Comparison of ENCODE assay signal across 29 mouse cellular contexts in genomic region chr10:100661970-100662590, GRCm38 (mm10).
DNase-seq lines count a peak whose midpoint lies in the region; ATAC-seq and TF ChIP-seq lines count a peak whose summit lies in the region.
"Had no signal": no experiment of that assay in that cellular context is flagged by ENCODE, and none has a peak within 500 bp of the region (broad histone marks: within the 10 kb centered on the region; RNA-seq: fewer than 3 reads in every experiment).

No protein-coding gene starts in this region.

- no peak for TF ChIP-seq CTCF in midbrain, postnatal 0 days (IDR thresholded peaks at IDR 0.05)

- no peaks in the 10 kb centered on the region for H3K36me3 ChIP-seq in forebrain, embryonic 14.5 days (ENCODE audit: control insufficient read depth, insufficient read depth, low read length)
- no peaks in the 10 kb centered on the region for H3K36me3 ChIP-seq in forebrain, embryonic 12.5 days (replicated peaks)
- no peaks in the 10 kb centered on the region for H3K36me3 ChIP-seq in hindbrain, embryonic 15.5 days
- no peaks in the 10 kb centered on the region for H3K36me3 ChIP-seq in hindbrain, embryonic 10.5 days
- no peaks in the 10 kb centered on the region for H3K36me3 ChIP-seq in neural tube, embryonic 14.5 days (ENCODE audit: control insufficient read depth, insufficient read depth, low read length)
- H3K36me3 ChIP-seq in neural tube, embryonic 15.5 days: no peaks in the 10 kb centered on the region
- H3K36me3 ChIP-seq in midbrain, postnatal 0 days (ENCODE audit: insufficient read depth, low read length): no peaks in the 10 kb centered on the region
- H3K36me3 ChIP-seq: embryonic facial prominence, embryonic 10.5 days; embryonic facial prominence, embryonic 15.5 days; G1E; limb, embryonic 13.5 days; lung, embryonic 15.5 days; neural tube, embryonic 13.5 days; stomach, embryonic 15.5 days had no signal

- WGBS in forebrain, embryonic 14.5 days: 30% methylated on average over 2 of the region's 2 CpGs
- WGBS in forebrain, embryonic 12.5 days: 47% methylated on average over 2 of the region's 2 CpGs
- 46% methylated on average over 2 of the region's 2 CpGs for WGBS in hindbrain, embryonic 15.5 days
- 58% methylated on average over 2 of the region's 2 CpGs for WGBS in hindbrain, embryonic 10.5 days
- WGBS in neural tube, embryonic 14.5 days: 54% methylated on average over 2 of the region's 2 CpGs
- WGBS in neural tube, embryonic 15.5 days: 48% methylated on average over 2 of the region's 2 CpGs
- WGBS in midbrain, postnatal 0 days: 45% methylated on average over 2 of the region's 2 CpGs

- no peaks in the 10 kb centered on the region for H3K4me1 ChIP-seq in forebrain, embryonic 14.5 days (ENCODE audit: control insufficient read depth, insufficient read depth, low read length)
- H3K4me1 ChIP-seq in forebrain, embryonic 12.5 days: no peaks in the 10 kb centered on the region
- no peaks in the 10 kb centered on the region for H3K4me1 ChIP-seq in hindbrain, embryonic 15.5 days (replicated peaks)
- peaks cover 10% of the 10 kb centered on the region; the same call in 1 of the 2 replicates for H3K4me1 ChIP-seq in hindbrain, embryonic 10.5 days (replicated peaks)
- H3K4me1 ChIP-seq in neural tube, embryonic 14.5 days (ENCODE audit: control insufficient read depth, insufficient read depth, low read length): no peaks in the 10 kb centered on the region
- no peaks in the 10 kb centered on the region for H3K4me1 ChIP-seq in neural tube, embryonic 15.5 days
- H3K4me1 ChIP-seq in midbrain, postnatal 0 days (ENCODE audit: insufficient read depth, low read length): no peaks in the 10 kb centered on the region
- H3K4me1 ChIP-seq: embryonic facial prominence, embryonic 10.5 days; embryonic facial prominence, embryonic 15.5 days; limb, embryonic 13.5 days; lung, embryonic 15.5 days; neural tube, embryonic 13.5 days; stomach, embryonic 15.5 days had no signal

- peak; percentile 40 for DNase-seq in forebrain, embryonic 14.5 days (ENCODE audit: low spot score)
- DNase-seq in hindbrain, embryonic 10.5 days (ENCODE audit: low spot score): no peak
- peak; percentile 52 for DNase-seq in midbrain, postnatal 0 days (ENCODE audit: low spot score)
- DNase-seq in left cerebral cortex, adult 18-20 months (ENCODE audit: low spot score in 2 of 2): no peak
- DNase-seq: adrenal gland, postnatal 14 days; cerebellum, adult 18-20 months; gastrocnemius, postnatal 10 days; heart, adult 11 months; heart, postnatal 36 days; kidney, adult 11 months; kidney, postnatal 14 days; retina, postnatal 1 day; right cerebral cortex, postnatal 14 days; thymus, postnatal 14 days had no signal

- ATAC-seq in forebrain, embryonic 14.5 days: no peak
- no peak for ATAC-seq in forebrain, embryonic 12.5 days (ENCODE audit: low FRiP score)
- peak; percentile 65; the same call in 1 of the 2 replicates for ATAC-seq in hindbrain, embryonic 15.5 days (ENCODE audit: low FRiP score, low read depth)
- ATAC-seq in neural tube, embryonic 14.5 days (ENCODE audit: low read depth): peak; percentile 66; the same call in 1 of the 2 replicates
- ATAC-seq in neural tube, embryonic 15.5 days (ENCODE audit: low FRiP score): no peak
- ATAC-seq in midbrain, postnatal 0 days (ENCODE audit: low FRiP score): no peak; the same call in 1 of the 2 replicates
- ATAC-seq: inflammation-experienced regulatory T-cells, adult 6 months; Patski had no signal

- no peaks in the 10 kb centered on the region for H3K9me3 ChIP-seq in forebrain, embryonic 14.5 days (replicated peaks; ENCODE audit: control insufficient read depth, low read length)
- no peaks in the 10 kb centered on the region for H3K9me3 ChIP-seq in forebrain, embryonic 12.5 days
- no peaks in the 10 kb centered on the region for H3K9me3 ChIP-seq in hindbrain, embryonic 15.5 days
- H3K9me3 ChIP-seq in hindbrain, embryonic 10.5 days: no peaks in the 10 kb centered on the region
- H3K9me3 ChIP-seq in neural tube, embryonic 14.5 days (ENCODE audit: control insufficient read depth, low read length): no peaks in the 10 kb centered on the region
- no peaks in the 10 kb centered on the region for H3K9me3 ChIP-seq in neural tube, embryonic 15.5 days (replicated peaks)
- no peaks in the 10 kb centered on the region for H3K9me3 ChIP-seq in midbrain, postnatal 0 days (ENCODE audit: low read length)
- H3K9me3 ChIP-seq: embryonic facial prominence, embryonic 10.5 days; embryonic facial prominence, embryonic 15.5 days; G1E; limb, embryonic 13.5 days; lung, embryonic 15.5 days; neural tube, embryonic 13.5 days; stomach, embryonic 15.5 days had no signal

- no peaks in the 10 kb centered on the region for H3K27me3 ChIP-seq in forebrain, embryonic 14.5 days (replicated peaks; ENCODE audit: control insufficient read depth, insufficient read depth, low read length)
- H3K27me3 ChIP-seq in forebrain, embryonic 12.5 days: no peaks in the 10 kb centered on the region
- H3K27me3 ChIP-seq in hindbrain, embryonic 15.5 days: no peaks in the 10 kb centered on the region
- H3K27me3 ChIP-seq in hindbrain, embryonic 10.5 days (ENCODE audit: insufficient read depth, poor library complexity, severe bottlenecking): no peaks in the 10 kb centered on the region
- no peaks in the 10 kb centered on the region for H3K27me3 ChIP-seq in neural tube, embryonic 14.5 days (ENCODE audit: control insufficient read depth, insufficient read depth, low read length)
- H3K27me3 ChIP-seq in neural tube, embryonic 15.5 days (replicated peaks): no peaks in the 10 kb centered on the region
- H3K27me3 ChIP-seq in midbrain, postnatal 0 days (ENCODE audit: insufficient read depth, low read length): no peaks in the 10 kb centered on the region
- H3K27me3 ChIP-seq: embryonic facial prominence, embryonic 15.5 days; limb, embryonic 13.5 days; lung, embryonic 15.5 days; neural tube, embryonic 13.5 days; stomach, embryonic 15.5 days had no signal

- no peak overlapping the region for H3K9ac ChIP-seq in forebrain, embryonic 14.5 days (ENCODE audit: low read length)
- no peak overlapping the region for H3K9ac ChIP-seq in forebrain, embryonic 12.5 days
- no peak overlapping the region for H3K9ac ChIP-seq in hindbrain, embryonic 15.5 days
- no peak overlapping the region for H3K9ac ChIP-seq in neural tube, embryonic 14.5 days (replicated peaks; ENCODE audit: low read depth, low read length)
- H3K9ac ChIP-seq in neural tube, embryonic 15.5 days (replicated peaks): no peak overlapping the region
- H3K9ac ChIP-seq in midbrain, postnatal 0 days (replicated peaks; ENCODE audit: low read length, poor library complexity, severe bottlenecking): no peak overlapping the region
- H3K9ac ChIP-seq: embryonic facial prominence, embryonic 15.5 days; limb, embryonic 13.5 days; lung, embryonic 15.5 days; neural tube, embryonic 13.5 days; stomach, embryonic 15.5 days had no signal

- H3K4me3 ChIP-seq in forebrain, embryonic 14.5 days (ENCODE audit: low read depth, low read length): no peak overlapping the region
- H3K4me3 ChIP-seq in forebrain, embryonic 12.5 days (replicated peaks): no peak overlapping the region
- H3K4me3 ChIP-seq in hindbrain, embryonic 15.5 days: no peak overlapping the region
- no peak overlapping the region for H3K4me3 ChIP-seq in hindbrain, embryonic 10.5 days
- no peak overlapping the region for H3K4me3 ChIP-seq in neural tube, embryonic 14.5 days (ENCODE audit: low read depth, low read length)
- H3K4me3 ChIP-seq in neural tube, embryonic 15.5 days (replicated peaks): no peak overlapping the region
- no peak overlapping the region for H3K4me3 ChIP-seq in midbrain, postnatal 0 days (ENCODE audit: low read depth, low read length)
- H3K4me3 ChIP-seq: embryonic facial prominence, embryonic 10.5 days; embryonic facial prominence, embryonic 15.5 days; limb, embryonic 13.5 days; lung, embryonic 15.5 days; neural tube, embryonic 13.5 days; stomach, embryonic 15.5 days had no signal

- H3K27ac ChIP-seq in forebrain, embryonic 14.5 days (ENCODE audit: low read depth, low read length): no peak overlapping the region
- no peak overlapping the region for H3K27ac ChIP-seq in forebrain, embryonic 12.5 days
- no peak overlapping the region for H3K27ac ChIP-seq in hindbrain, embryonic 15.5 days (replicated peaks)
- no peak overlapping the region for H3K27ac ChIP-seq in hindbrain, embryonic 10.5 days
- H3K27ac ChIP-seq in neural tube, embryonic 14.5 days (ENCODE audit: low read depth, low read length): no peak overlapping the region
- no peak overlapping the region for H3K27ac ChIP-seq in neural tube, embryonic 15.5 days (replicated peaks)
- H3K27ac ChIP-seq in midbrain, postnatal 0 days (ENCODE audit: low read depth, low read length): no peak overlapping the region
- H3K27ac ChIP-seq: embryonic facial prominence, embryonic 10.5 days; embryonic facial prominence, embryonic 15.5 days; limb, embryonic 13.5 days; lung, embryonic 15.5 days; neural tube, embryonic 13.5 days; stomach, embryonic 15.5 days had no signal

- H3K4me2 ChIP-seq in forebrain, embryonic 14.5 days (ENCODE audit: low read length): no peak overlapping the region
- H3K4me2 ChIP-seq in forebrain, embryonic 12.5 days: no peak overlapping the region
- no peak overlapping the region for H3K4me2 ChIP-seq in hindbrain, embryonic 15.5 days
- H3K4me2 ChIP-seq in neural tube, embryonic 14.5 days (ENCODE audit: low read depth, low read length): no peak overlapping the region
- H3K4me2 ChIP-seq in neural tube, embryonic 15.5 days: no peak overlapping the region
- no peak overlapping the region for H3K4me2 ChIP-seq in midbrain, postnatal 0 days (ENCODE audit: low read depth, low read length, poor library complexity, severe bottlenecking)
- H3K4me2 ChIP-seq: embryonic facial prominence, embryonic 15.5 days; heart, embryonic 11.5 days; limb, embryonic 13.5 days; liver, embryonic 11.5 days; lung, embryonic 15.5 days; neural tube, embryonic 13.5 days; stomach, embryonic 15.5 days had no signal

Comparison
In these comparisons a context has a peak if more than half of its experiments do, and no peak if none do; other contexts are left out.
1. ATAC-seq: peak in hindbrain, embryonic 15.5 days (single experiment) and neural tube, embryonic 14.5 days (single experiment); none in forebrain, embryonic 14.5 days (single experiment), forebrain, embryonic 12.5 days (single experiment), neural tube, embryonic 15.5 days (single experiment) and midbrain, postnatal 0 days (single experiment).
2. DNase-seq: peak in forebrain, embryonic 14.5 days (single experiment) and midbrain, postnatal 0 days (single experiment); none in hindbrain, embryonic 10.5 days (single experiment) and left cerebral cortex, adult 18-20 months (0 of 2).